Mouse (Mus musculus): ENCODE results near the gene Xpnpep3. TPM values are rescaled to one million over a fixed set of nuclear protein-coding genes. Genes with fewer than 3 reads are reported as not detected.
A peak's percentile ranks its signal among the peaks of the same experiment; 100 is the strongest.

Xpnpep3 gene
- polyA plus RNA-seq, 1 experiment from 2014 or later, result 9.6 TPM

DNA sequence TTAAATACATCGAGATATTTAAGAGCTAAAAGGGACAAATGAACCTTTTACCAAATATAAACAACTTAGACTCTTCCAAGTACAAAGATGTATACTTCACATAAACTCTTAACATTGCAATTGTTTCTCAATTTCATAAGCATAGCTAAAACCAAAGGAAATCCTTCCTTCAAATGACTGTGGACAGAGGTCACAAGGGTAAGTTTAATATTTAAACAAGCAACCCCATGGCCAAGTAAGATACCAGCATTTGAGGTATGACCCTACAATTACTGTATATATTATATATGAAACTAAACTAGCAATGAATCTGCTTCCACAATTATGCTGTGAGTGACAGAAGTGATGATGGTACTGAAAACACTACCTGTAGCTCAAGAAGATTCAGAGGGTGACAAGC is 35.7 kb upstream of the Xpnpep3 start:
- ATAC-seq (ENCODE audit: insufficient read depth, low FRiP score, low read depth), result no peak

DNA sequence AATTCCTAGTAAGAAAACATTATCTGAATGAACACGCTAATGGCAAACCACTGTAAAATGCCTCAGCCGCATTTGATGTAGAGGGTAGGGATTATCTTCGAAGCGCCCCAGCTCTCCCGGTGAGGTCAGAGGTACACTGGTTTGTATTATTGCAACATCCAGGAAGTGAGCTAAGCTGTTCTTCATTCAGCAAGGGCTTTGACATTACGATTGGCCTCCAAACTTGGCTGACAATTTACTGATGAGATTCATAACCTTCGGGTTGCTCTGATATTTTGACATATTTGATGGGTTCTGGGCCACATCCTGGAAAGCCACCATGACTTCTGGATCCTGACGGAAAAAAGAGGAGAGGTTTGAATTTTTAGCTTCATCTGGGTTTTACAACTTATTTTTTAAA is 34.7 kb upstream of the Xpnpep3 start:
- no peak overlapping the region for H3K4me3 ChIP-seq (replicated peaks)
- peaks cover 19% of the 10 kb centered on the region for H3K36me3 ChIP-seq
- 80% methylated on average over 8 of the region's 8 CpGs for WGBS
- no peak overlapping the region for H3K27ac ChIP-seq
- no peak overlapping the region for H3K4me2 ChIP-seq
- H3K27me3 ChIP-seq (replicated peaks), result no peaks in the 10 kb centered on the region
- no peaks in the 10 kb centered on the region for H3K9me3 ChIP-seq
- H3K4me1 ChIP-seq, result no peaks in the 10 kb centered on the region
- ATAC-seq (ENCODE audit: insufficient read depth, low FRiP score, low read depth), result no peak
- no peak overlapping the region for H3K9ac ChIP-seq

More for the DNA sequence above, 35.7 kb upstream of the Xpnpep3 start:
- Histone ChIP-seq H3K9me3 (no peaks in the 10 kb centered on the region), H3K27me3 (replicated peaks) (no peaks in the 10 kb centered on the region), H3K27ac (no peak overlapping the region), H3K9ac (no peak overlapping the region), H3K36me3 (peaks cover 19% of the 10 kb centered on the region), H3K4me2 (no peak overlapping the region), H3K4me3 (replicated peaks) (no peak overlapping the region), H3K4me1 (0 out of 2 replicates have a peak, but pooled peaks cover 2% of the 10 kb centered on the region)
- WGBS, result 77% methylated on average over 1 of the region's 1 CpGs

DNA sequence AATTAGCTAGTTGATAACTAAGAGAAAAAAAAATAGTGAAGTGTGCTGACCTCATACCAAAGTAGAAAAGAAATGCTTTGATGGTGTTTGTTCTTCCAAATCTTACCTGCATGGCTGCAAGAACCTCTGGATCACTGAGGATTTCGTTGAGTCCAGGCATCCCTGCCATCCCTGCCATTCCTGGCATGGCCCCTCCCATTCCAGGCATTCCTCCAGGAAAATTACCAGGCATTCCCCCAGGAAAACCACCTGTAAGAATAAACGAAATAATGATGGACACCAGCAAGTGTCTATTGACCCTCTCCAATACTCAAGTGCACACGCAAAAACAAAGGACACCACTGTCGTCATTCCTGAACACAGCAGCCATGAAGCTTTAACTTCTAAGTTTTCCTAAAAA is 33.7 kb upstream of the Xpnpep3 start:
- Histone ChIP-seq H3K27ac (no peak overlapping the region), H3K4me2 (no peak overlapping the region), H3K9ac (no peak overlapping the region), H3K4me3 (replicated peaks) (no peak overlapping the region), H3K9me3 (no peaks in the 10 kb centered on the region), H3K27me3 (replicated peaks) (no peaks in the 10 kb centered on the region), H3K4me1 (no peaks in the 10 kb centered on the region), H3K36me3 (peaks cover 23% of the 10 kb centered on the region)
- WGBS, result 83% methylated on average over 4 of the region's 4 CpGs
- ATAC-seq (ENCODE audit: insufficient read depth, low FRiP score, low read depth), result no peak

DNA sequence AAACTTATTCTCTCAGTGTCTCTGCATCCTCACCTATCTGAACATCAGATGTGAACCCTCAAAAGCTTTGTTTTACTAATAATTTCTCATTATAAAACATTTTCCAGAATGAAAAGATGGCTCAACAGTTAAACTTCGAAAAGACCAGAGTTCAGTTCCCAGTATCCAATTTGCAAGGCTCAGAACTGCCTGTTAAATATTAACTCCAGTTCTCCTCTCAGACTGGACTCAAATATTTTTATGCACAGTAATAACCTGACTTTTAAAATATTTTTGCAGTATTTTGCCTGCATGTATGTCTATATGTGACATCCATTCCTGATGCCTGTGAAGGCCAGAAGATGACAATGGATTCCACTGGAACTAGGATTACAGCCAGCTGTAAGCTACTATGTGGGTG is 31.3 kb upstream of the Xpnpep3 start:
- peaks cover 33% of the 10 kb centered on the region for H3K36me3 ChIP-seq
- no peak for ATAC-seq (ENCODE audit: insufficient read depth, low FRiP score, low read depth)
- H3K4me3 ChIP-seq (replicated peaks), result no peak overlapping the region
- H3K4me2 ChIP-seq, result no peak overlapping the region
- WGBS, result 85% methylated on average over 1 of the region's 1 CpGs
- H3K9ac ChIP-seq, result no peak overlapping the region
- no peaks in the 10 kb centered on the region for H3K27me3 ChIP-seq (replicated peaks)
- no peaks in the 10 kb centered on the region for H3K4me1 ChIP-seq
- H3K9me3 ChIP-seq, result no peaks in the 10 kb centered on the region
- H3K27ac ChIP-seq, result no peak overlapping the region

DNA sequence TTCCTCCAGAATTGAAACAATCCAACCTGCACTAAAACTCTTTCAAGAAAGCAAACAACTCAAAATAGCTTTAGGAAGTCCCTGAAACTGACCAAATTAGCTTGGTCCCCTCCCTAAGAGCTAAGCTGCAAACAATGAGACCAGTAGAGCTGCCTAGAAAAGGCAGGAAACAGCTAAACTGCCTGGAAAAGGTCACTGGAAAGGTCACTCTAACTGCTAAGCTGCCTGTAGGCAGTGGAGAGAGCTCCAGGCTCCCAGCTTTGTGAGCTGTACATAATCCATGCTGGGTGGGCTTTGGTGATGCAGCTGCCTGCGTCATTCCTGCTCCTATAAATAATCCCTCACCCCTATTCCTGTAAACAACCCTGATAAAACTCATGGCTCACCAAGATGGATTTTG is 29.6 kb upstream of the Xpnpep3 start:
- Histone ChIP-seq H3K4me1 (no peaks in the 10 kb centered on the region), H3K36me3 (peaks cover 33% of the 10 kb centered on the region), H3K27me3 (replicated peaks) (no peaks in the 10 kb centered on the region), H3K9ac (no peak overlapping the region), H3K9me3 (no peaks in the 10 kb centered on the region), H3K27ac (no peak overlapping the region), H3K4me3 (replicated peaks) (no peak overlapping the region), H3K4me2 (no peak overlapping the region)
- WGBS, result 77% methylated on average over 1 of the region's 1 CpGs
- no peak for ATAC-seq (ENCODE audit: insufficient read depth, low FRiP score, low read depth)

DNA sequence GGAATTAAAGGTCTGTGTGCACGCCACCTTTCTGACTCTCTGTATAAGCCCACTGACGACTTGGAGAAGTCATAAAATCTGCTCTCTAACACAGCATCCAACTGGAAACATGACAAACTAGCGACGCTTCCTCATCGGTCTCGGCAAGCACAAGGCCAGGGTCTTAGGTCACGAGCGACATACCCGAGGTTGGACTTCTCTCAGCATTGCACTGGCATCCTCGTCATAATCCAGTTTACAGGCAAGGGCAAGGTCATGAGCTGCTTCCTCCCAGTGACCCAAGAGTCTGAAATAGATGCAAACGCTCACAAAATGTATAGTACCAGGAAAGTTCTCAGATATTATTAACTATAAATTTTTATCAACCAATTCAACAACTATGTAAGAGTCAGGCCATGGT is 25.3 kb upstream of the Xpnpep3 start:
- H3K4me1 ChIP-seq, result no peaks in the 10 kb centered on the region
- H3K27me3 ChIP-seq (replicated peaks), result no peaks in the 10 kb centered on the region
- H3K4me2 ChIP-seq, result no peak overlapping the region
- ATAC-seq (ENCODE audit: insufficient read depth, low FRiP score, low read depth), result no peak
- H3K9ac ChIP-seq, result no peak overlapping the region
- peaks cover 24% of the 10 kb centered on the region for H3K36me3 ChIP-seq
- no peak overlapping the region for H3K4me3 ChIP-seq (replicated peaks)
- H3K9me3 ChIP-seq, result no peaks in the 10 kb centered on the region
- 90% methylated on average over 11 of the region's 11 CpGs for WGBS
- no peak overlapping the region for H3K27ac ChIP-seq

DNA sequence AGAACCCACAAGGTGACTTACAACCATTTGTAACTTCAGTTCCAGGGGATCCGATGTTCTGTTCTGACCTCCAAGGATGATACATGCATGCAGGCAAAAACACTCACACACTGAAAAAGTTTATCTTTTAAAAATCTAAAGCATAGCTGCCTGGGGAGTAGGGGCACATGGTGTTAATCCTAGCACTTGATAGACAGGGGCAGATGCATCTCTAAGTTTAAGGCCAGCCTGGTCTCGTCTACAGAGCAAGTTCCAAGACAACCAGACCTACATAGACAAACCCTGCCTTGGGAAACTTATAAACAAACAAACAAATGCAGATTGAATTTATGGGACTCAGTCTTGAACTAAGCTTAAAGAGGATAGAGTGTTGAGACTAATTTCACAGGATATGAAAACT is 21.1 kb upstream of the Xpnpep3 start:
- H3K27ac ChIP-seq, result no peak overlapping the region
- H3K4me2 ChIP-seq, result no peak overlapping the region
- 85% methylated on average over 2 of the region's 2 CpGs for WGBS
- ATAC-seq (ENCODE audit: insufficient read depth, low FRiP score, low read depth), result no peak
- no peaks in the 10 kb centered on the region for H3K4me1 ChIP-seq
- peaks cover 17% of the 10 kb centered on the region for H3K36me3 ChIP-seq
- no peaks in the 10 kb centered on the region for H3K27me3 ChIP-seq (replicated peaks)
- no peak overlapping the region for H3K4me3 ChIP-seq (replicated peaks)
- H3K9ac ChIP-seq, result no peak overlapping the region
- H3K9me3 ChIP-seq, result no peaks in the 10 kb centered on the region

DNA sequence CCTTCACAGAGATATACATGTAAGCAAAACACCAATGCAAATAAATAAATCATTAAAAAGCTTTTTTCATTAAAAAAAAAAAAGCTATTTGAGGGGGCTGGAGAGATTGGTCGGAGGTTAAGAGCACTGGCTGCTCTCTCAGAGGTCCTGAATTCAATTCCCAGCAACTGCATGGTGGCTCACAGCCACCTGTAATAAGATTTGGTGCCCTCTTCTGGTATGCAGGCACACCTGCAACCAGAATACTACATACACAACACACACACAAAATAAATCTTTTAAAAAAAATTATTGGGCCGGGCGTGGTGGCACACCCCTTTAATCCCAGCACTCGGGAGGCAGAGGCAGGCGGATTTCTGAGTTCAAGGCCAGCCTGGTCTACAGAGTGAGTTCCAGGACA is 13.6 kb upstream of the Xpnpep3 start:
- WGBS, result 93% methylated on average over 5 of the region's 5 CpGs
- Histone ChIP-seq H3K9ac (no peak overlapping the region), H3K27me3 (replicated peaks) (no peaks in the 10 kb centered on the region), H3K4me2 (no peak overlapping the region), H3K27ac (no peak overlapping the region), H3K4me1 (no peaks in the 10 kb centered on the region), H3K4me3 (replicated peaks) (no peak overlapping the region), H3K36me3 (peaks cover 46% of the 10 kb centered on the region), H3K9me3 (no peaks in the 10 kb centered on the region)
- ATAC-seq (ENCODE audit: insufficient read depth, low FRiP score, low read depth), result no peak

DNA sequence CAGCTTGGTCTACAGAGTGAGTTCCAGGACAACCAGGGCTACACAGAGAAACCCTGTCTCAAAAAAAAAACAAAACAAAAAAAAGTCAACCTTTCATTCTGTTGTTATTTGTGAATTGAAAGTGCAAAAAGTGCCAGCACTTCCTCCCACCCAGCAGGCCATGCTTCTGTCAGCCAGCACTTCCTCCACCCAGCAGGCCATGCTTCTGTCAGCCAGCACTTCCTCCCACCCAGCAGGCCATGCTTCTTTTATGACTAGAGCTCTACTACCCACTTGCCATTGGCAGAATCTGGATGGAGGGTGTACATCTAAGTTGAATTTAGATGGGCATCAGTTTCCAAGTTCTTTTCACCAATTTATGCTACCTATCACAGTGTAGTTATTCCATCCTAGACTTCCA is 6.9 kb upstream of the Xpnpep3 start:
- no peak for ATAC-seq (ENCODE audit: insufficient read depth, low FRiP score, low read depth)
- H3K4me2 ChIP-seq, result no peak overlapping the region
- H3K9ac ChIP-seq, result no peak overlapping the region
- H3K27ac ChIP-seq, result no peak overlapping the region
- no peaks in the 10 kb centered on the region for H3K27me3 ChIP-seq (replicated peaks)
- H3K4me3 ChIP-seq (replicated peaks), result no peak overlapping the region
- H3K4me1 ChIP-seq, result peaks cover 3% of the 10 kb centered on the region; the same call in 1 of the 2 replicates
- H3K36me3 ChIP-seq, result peaks cover 14% of the 10 kb centered on the region
- H3K9me3 ChIP-seq, result no peaks in the 10 kb centered on the region

DNA sequence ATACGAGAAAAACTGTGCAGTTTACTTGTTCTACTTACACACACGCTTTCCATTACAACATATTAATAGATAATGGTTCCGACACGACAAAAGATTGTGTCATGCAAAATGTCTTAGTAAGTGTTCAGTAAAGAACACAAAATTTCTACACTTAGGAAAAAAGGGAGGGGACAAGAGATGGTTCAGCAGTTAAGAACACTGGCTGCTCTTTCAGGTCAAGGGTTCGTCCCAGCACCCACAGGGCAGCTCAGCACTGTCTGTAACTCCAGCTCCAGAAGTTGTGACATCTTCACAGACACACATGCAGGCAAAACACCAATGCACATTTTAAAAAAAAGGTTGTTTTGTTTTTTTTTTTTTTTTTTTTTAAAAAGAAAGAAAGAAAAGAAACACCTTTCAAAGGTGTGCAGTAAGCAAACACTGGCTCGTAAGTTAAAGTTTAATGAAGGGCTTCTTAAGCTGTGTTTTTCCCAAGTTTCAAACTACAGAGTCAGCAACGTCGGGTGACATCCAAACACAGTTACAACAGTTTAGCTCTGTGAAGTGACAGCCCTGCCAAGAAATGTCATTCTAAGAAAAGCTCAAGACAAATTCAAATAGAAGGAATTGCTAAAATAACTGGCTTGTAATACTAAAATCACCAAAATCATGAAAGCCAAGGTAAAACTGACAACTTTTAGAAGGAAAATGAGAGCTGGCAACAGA is 5.6 kb upstream of the Xpnpep3 start:
- no peak overlapping the region for H3K27ac ChIP-seq

DNA sequence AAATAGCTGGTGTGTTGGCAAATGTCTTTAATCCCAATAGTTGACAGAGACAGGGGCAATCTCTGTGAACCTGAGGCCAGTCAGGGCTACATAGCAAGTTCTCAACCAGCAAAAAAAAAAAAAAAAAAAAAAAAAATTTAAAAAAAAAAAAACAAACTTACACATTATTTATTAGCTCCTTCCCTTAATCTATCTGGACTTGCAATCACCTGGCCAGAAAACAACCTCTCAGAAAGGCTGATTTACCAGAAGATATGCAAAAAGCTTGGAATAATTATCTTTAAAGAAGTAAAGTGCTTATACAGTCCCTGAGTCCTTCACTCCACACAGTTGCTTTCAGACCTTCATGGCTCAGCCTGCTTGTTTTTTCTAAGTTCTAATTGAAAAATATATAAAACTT is 1.7 kb upstream of the Xpnpep3 start:
- Histone ChIP-seq H3K9me3 (no peaks in the 10 kb centered on the region), H3K27ac (no peak overlapping the region), H3K36me3 (no peaks in the 10 kb centered on the region), H3K4me1 (peaks cover 7% of the 10 kb centered on the region; the same call in 1 of the 2 replicates), H3K4me3 (replicated peaks) (peak overlapping the region; percentile 99), H3K27me3 (replicated peaks) (no peaks in the 10 kb centered on the region), H3K9ac (no peak overlapping the region), H3K4me2 (peak overlapping the region; percentile 59)
- ATAC-seq (ENCODE audit: insufficient read depth, low FRiP score, low read depth), result no peak

More for the DNA sequence above, 5.6 kb upstream of the Xpnpep3 start:
- no peak for ATAC-seq (ENCODE audit: insufficient read depth, low FRiP score, low read depth)
- Histone ChIP-seq H3K4me2 (no peak overlapping the region), H3K36me3 (peaks cover 8% of the 10 kb centered on the region), H3K9me3 (no peaks in the 10 kb centered on the region), H3K4me3 (replicated peaks) (no peak overlapping the region), H3K9ac (no peak overlapping the region), H3K27me3 (replicated peaks) (no peaks in the 10 kb centered on the region), H3K4me1 (peaks cover 4% of the 10 kb centered on the region; the same call in 1 of the 2 replicates)
- 74% methylated on average over 8 of the region's 8 CpGs for WGBS

DNA sequence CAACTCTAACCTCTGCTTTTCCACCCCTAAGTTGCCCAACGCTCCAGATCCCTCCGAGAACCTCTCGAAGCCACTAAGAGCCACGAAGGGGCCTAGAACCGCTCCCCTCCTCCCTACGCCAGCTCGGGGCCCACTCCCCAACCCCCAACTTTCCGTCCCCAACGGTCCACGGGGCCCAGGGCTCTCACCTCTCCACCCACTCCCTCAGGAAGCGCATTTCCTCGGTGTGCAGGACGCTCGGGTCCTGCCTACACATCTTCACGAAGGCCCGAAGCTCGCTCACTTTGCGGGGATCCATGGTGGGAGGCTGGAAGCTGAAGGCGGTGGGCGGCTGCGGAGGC is 671 bp upstream of the Xpnpep3 start:
- Histone ChIP-seq H3K27me3 (replicated peaks) (no peaks in the 10 kb centered on the region), H3K36me3 (no peaks in the 10 kb centered on the region), H3K4me1 (peaks cover 7% of the 10 kb centered on the region; the same call in 1 of the 2 replicates), H3K4me2 (peak overlapping the region; percentile 59), H3K27ac (peak overlapping the region; percentile 95), H3K9me3 (no peaks in the 10 kb centered on the region), H3K4me3 (replicated peaks) (peak overlapping the region; percentile 99), H3K9ac (peak overlapping the region; percentile 94)
- 0% methylated on average over 21 of the region's 21 CpGs for WGBS
- no peak for ATAC-seq (ENCODE audit: insufficient read depth, low FRiP score, low read depth)

DNA sequence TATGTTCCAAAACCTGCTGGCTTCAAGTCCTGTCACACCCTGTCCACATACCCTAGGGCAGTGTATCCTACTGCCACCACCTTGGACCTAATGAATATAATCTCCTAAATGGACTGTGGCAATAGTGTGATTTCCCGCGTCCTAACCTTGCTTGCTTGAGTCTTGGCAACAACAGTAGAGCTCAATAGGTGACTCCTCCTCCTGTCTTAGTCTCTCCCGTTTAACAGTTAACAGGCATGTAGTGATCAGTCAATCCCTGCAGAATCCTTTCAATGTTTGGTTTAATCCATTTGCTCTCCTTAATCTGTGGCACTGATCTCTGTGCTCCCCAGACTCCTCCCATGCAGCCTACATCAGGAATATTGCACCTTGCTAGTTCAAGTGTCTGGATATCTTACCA is 5.1 kb downstream of the Xpnpep3 start:
- 84% methylated on average over 3 of the region's 3 CpGs for WGBS
- Histone ChIP-seq H3K4me2 (no peak overlapping the region), H3K9ac (no peak overlapping the region), H3K36me3 (no peaks in the 10 kb centered on the region), H3K4me3 (replicated peaks) (no peak overlapping the region), H3K27me3 (replicated peaks) (no peaks in the 10 kb centered on the region), H3K27ac (no peak overlapping the region), H3K9me3 (no peaks in the 10 kb centered on the region), H3K4me1 (0 out of 2 replicates have a peak, but pooled peaks cover 3% of the 10 kb centered on the region)
- no peak for ATAC-seq (ENCODE audit: insufficient read depth, low FRiP score, low read depth)
